Mouse (Mus musculus) hindbrain, postnatal 0 days (tissue): ENCODE results near the gene Zfp296. TPM values are rescaled to one million over a fixed set of nuclear protein-coding genes. Genes with fewer than 3 reads are reported as not detected.

Experiments used
- ATAC-seq: fragments of 200-750 bp; cut with Nextera tagmentation; 2 replicates; pipeline ENCODE4 v1.8.0; 2017; ENCODE audit warnings: mild to moderate bottlenecking, moderate TSS enrichment, moderate library complexity
- DNase-seq: peaks from one replicate; pipeline ENCODE4 v3.0.0-alpha.2; 2015; ENCODE audit warnings: low spot score
- H3K27ac ChIP-seq: fragments of 300-500 bp; sonication (generic); 2 replicates; pipeline ENCODE4 v1.5.1; 2014; ENCODE audit warnings: mild to moderate bottlenecking
- H3K27me3 ChIP-seq: fragments of 300-500 bp; sonication (generic); 2 replicates; pipeline ENCODE4 v1.6.1; 2014; ENCODE audit warnings: low read length, mixed read lengths; ENCODE audit not compliant: insufficient read depth
- H3K36me3 ChIP-seq: fragments of 300-500 bp; sonication (generic); 2 replicates; pipeline ENCODE4 v1.6.1; 2014; ENCODE audit warnings: low read length, mixed read lengths; ENCODE audit not compliant: insufficient read depth
- H3K4me1 ChIP-seq: fragments of 300-500 bp; sonication (generic); 2 replicates; pipeline ENCODE4 v1.6.1; 2014; ENCODE audit warnings: antibody characterized with exemption, low read length, mixed read lengths; ENCODE audit not compliant: insufficient read depth
- H3K4me2 ChIP-seq: fragments of 300-500 bp; sonication (generic); 2 replicates; pipeline ENCODE4 v1.6.1; 2014; ENCODE audit warnings: low read depth, mild to moderate bottlenecking, low read length, moderate library complexity, mixed read lengths
- H3K4me3 ChIP-seq: fragments of 300-500 bp; sonication (generic); 2 replicates; pipeline ENCODE4 v1.5.1; 2014; ENCODE audit warnings: low read length
- H3K9ac ChIP-seq: fragments of 300-500 bp; sonication (generic); replicated peaks from 2 replicates; pipeline ENCODE4 v1.6.1; 2014; ENCODE audit warnings: mild to moderate bottlenecking, low read length, moderate library complexity, mixed read lengths
- H3K9me3 ChIP-seq: fragments of 300-500 bp; sonication (generic); 2 replicates; pipeline ENCODE4 v1.6.1; 2016; ENCODE audit warnings: low read length, mixed read lengths
- CTCF ChIP-seq: IDR thresholded peaks from 2 replicates; pipeline ENCODE4 v1.5.1; 2016; ENCODE audit warnings: antibody characterized with exemption, control low read depth, low read depth
- WGBS: fragments of 180-500 bp; shearing (Covaris S2); extraction: QIAGEN DNeasy Blood & Tissue Kit; methylation state at CpG from one replicate; pipeline ENCODE4 v1.1.7; 2014; 5-methylcytosine and 5-hydroxymethylcytosine counted together
- polyA plus RNA-seq: library from polyadenylated mRNA; unstranded; fragments of >200 nt; fragmentation: Nextera tagmentation; extraction: Ambion mirVana; gene quantifications from 2 replicates; pipeline ENCODE4 v1.2.1, GENCODE M21; 2015
- total RNA-seq: library from RNA; depleted of rRNA; stranded (reverse); fragments of >200 nt; gene quantifications from 2 replicates; pipeline ENCODE4 v1.2.3, GENCODE M21; 2014

Gene Zfp296
- total and polyA plus RNA-seq, 2 experiments from 2014 or later: not detected

DNA sequence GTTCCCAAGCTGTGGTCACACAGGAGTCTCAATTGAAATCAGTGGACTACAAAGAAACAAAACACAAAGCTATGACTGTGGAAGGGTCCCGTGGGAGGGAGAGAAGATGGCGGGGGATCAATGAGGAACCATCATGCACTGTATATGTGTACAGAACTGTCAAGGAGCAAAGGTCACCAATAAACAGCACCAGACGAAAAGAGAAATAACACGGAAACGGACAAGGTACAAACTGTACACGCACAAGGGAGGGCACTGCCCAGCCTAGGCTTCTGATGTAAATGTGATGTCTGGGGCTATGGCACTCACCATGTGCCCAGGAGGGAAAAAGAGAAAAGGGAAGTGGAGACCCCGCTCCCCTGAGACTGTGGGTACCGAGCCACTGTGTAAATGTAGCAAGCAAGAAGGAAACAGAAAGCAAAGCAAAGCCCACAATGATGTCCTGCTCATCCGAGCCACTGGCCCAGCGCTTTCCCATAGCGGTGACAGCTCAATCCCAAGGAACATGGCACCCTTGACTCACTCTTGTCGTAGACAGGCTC, 38.0 kb downstream of the Zfp296 start:
- WGBS: 90% methylated on average over 12 of the region's 12 CpGs
- no peak for TF ChIP-seq CTCF

GRCm38 (mm10) chr7:19619004-19619801, 42.1 kb downstream of the Zfp296 start:
- H3K9ac ChIP-seq: peak overlapping the region; percentile 26; the same call in 1 of the 2 replicates
- DNase-seq (peak; percentile 92), ATAC-seq (peak; percentile 75)
- 8% methylated on average over 35 of the region's 35 CpGs for WGBS
- H3K4me2 ChIP-seq: peak overlapping the region; percentile 38
- H3K27me3 ChIP-seq: no peaks in the 10 kb centered on the region
- H3K36me3 ChIP-seq: 0 out of 2 replicates have a peak, but pooled peaks cover 5% of the 10 kb centered on the region
- H3K9me3 ChIP-seq: no peaks in the 10 kb centered on the region
- no peaks in the 10 kb centered on the region for H3K4me1 ChIP-seq
- peak overlapping the region; percentile 12; the same call in 1 of the 2 replicates for H3K27ac ChIP-seq
- TF ChIP-seq CTCF: peak; percentile 93
- peak overlapping the region; percentile 19 for H3K4me3 ChIP-seq

More for the DNA sequence above, 38.0 kb downstream of the Zfp296 start:
- Histone ChIP-seq H3K4me2 (no peak overlapping the region), H3K27ac (no peak overlapping the region), H3K4me1 (no peaks in the 10 kb centered on the region), H3K9me3 (no peaks in the 10 kb centered on the region), H3K9ac (no peak overlapping the region), H3K36me3 (0 out of 2 replicates have a peak, but pooled peaks cover 5% of the 10 kb centered on the region), H3K4me3 (no peak overlapping the region), H3K27me3 (no peaks in the 10 kb centered on the region)
- DNase-seq (no peak), ATAC-seq (no peak)

DNA sequence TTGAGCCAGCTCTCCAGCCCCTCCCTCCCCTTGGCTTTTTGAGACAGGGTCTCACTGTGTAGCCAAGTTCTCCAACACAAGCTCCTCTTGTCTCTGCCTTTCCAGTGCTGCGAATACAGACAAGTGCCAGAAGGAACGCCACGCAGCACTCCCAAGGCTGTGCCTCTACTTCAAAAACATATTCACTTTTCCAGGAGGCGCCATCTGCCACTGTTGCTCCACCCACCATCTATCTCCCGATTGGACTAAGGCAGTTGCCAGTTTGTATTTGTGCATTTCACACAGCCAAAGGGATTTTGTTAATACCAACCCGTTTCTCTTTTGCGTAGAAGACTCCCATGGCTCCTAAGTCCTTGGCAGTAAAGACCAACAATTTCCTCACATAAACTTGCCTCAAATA, 43.7 kb downstream of the Zfp296 start:
- Histone ChIP-seq H3K4me3 (no peak overlapping the region), H3K9me3 (no peaks in the 10 kb centered on the region), H3K4me2 (no peak overlapping the region), H3K9ac (no peak overlapping the region), H3K27me3 (no peaks in the 10 kb centered on the region), H3K4me1 (no peaks in the 10 kb centered on the region), H3K27ac (no peak overlapping the region), H3K36me3 (no peaks in the 10 kb centered on the region)
- DNase-seq (no peak), ATAC-seq (no peak)
- WGBS: 82% methylated on average over 7 of the region's 7 CpGs
- no peak for TF ChIP-seq CTCF

GRCm38 (mm10) chr7:19622241-19622640, 45.2 kb downstream of the Zfp296 start:
- Histone ChIP-seq H3K36me3 (no peaks in the 10 kb centered on the region), H3K9me3 (no peaks in the 10 kb centered on the region), H3K9ac (no peak overlapping the region), H3K4me3 (no peak overlapping the region), H3K27ac (no peak overlapping the region), H3K27me3 (no peaks in the 10 kb centered on the region), H3K4me1 (no peaks in the 10 kb centered on the region), H3K4me2 (no peak overlapping the region)
- no peak for ATAC-seq
- WGBS: 41% methylated on average over 6 of the region's 6 CpGs
- DNase-seq: no peak
- TF ChIP-seq CTCF: no peak

- Histone ChIP-seq H3K4me3 (no peak overlapping the region), H3K27me3 (no peaks in the 10 kb centered on the region), H3K27ac (no peak overlapping the region), H3K4me2 (no peak overlapping the region), H3K9me3 (no peaks in the 10 kb centered on the region), H3K9ac (no peak overlapping the region), H3K36me3 (no peaks in the 10 kb centered on the region), H3K4me1 (no peaks in the 10 kb centered on the region)
- DNase-seq (no peak), ATAC-seq (no peak)
- WGBS: 83% methylated on average over 2 of the region's 2 CpGs
- TF ChIP-seq CTCF: no peak
Measured at GRCm38 (mm10) chr7:19623433-19623832, 46.3 kb downstream of the Zfp296 start.

DNA sequence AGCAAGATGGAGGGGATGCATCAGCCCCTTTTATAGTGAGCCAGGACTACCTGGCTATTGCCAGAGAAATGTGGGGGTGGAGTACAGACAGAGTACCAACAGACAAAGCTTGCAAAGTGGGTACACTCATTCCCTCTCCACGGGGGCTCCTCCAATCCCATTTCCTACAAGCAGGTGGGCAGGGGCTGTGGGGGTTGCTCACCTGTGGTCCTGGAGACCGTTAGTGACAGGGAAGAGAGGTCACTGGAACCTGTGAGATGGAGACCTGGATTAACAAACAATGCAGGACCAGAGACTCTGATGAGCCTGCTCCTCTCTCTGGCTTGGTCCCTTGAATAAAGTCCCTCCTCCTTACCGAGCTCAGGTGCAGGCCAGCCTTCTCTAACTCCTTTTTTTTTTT, 50.6 kb downstream of the Zfp296 start:
- Histone ChIP-seq H3K4me2 (peak overlapping the region; percentile 87), H3K36me3 (peaks cover 8% of the 10 kb centered on the region; the same call in 1 of the 2 replicates), H3K4me1 (no peaks in the 10 kb centered on the region), H3K27me3 (no peaks in the 10 kb centered on the region), H3K27ac (no peak overlapping the region), H3K4me3 (peak overlapping the region; percentile 71), H3K9me3 (no peaks in the 10 kb centered on the region), H3K9ac (no peak overlapping the region)
- no peak for TF ChIP-seq CTCF
- WGBS: 72% methylated on average over 3 of the region's 3 CpGs
- no peak for DNase-seq
- no peak for ATAC-seq

- TF ChIP-seq CTCF: no peak
- Histone ChIP-seq H3K4me3 (peak overlapping the region; percentile 71), H3K27me3 (no peaks in the 10 kb centered on the region), H3K27ac (no peak overlapping the region; the same call in 1 of the 2 replicates), H3K36me3 (peaks cover 12% of the 10 kb centered on the region; the same call in 1 of the 2 replicates), H3K4me2 (peak overlapping the region; percentile 87), H3K4me1 (no peaks in the 10 kb centered on the region), H3K9me3 (no peaks in the 10 kb centered on the region), H3K9ac (peak overlapping the region; percentile 35; the same call in 1 of the 2 replicates)
- WGBS: 12% methylated on average over 17 of the region's 17 CpGs
- ATAC-seq (no peak), DNase-seq (no peak)
Measured at GRCm38 (mm10) chr7:19628192-19628535, 51.1 kb downstream of the Zfp296 start.
